Mouse (Mus musculus) thymus, postnatal 14 days (tissue): ENCODE data around the gene Epb41l1.

ENCODE experiments used
- DNase-seq: peaks from one replicate; pipeline ENCODE4 v3.0.0; 2021

The Epb41l1 gene

GRCm38 (mm10) chr2:156426151-156426550 lies 5.4 kb downstream of the Epb41l1 start:
- no peak for DNase-seq

- DNase-seq, result no peak
These were observed 9.1 kb downstream of the Epb41l1 start for GRCm38 (mm10) chr2:156429836-156430235.

- DNase-seq, result no peak
These were observed 9.6 kb downstream of the Epb41l1 start for GRCm38 (mm10) chr2:156430326-156430725.

GRCm38 (mm10) chr2:156431409-156431808 lies 10.7 kb downstream of the Epb41l1 start:
- DNase-seq, result peak; percentile 30

GRCm38 (mm10) chr2:156432086-156432485 lies 11.4 kb downstream of the Epb41l1 start:
- no peak for DNase-seq

GRCm38 (mm10) chr2:156432874-156433868 lies 12.5 kb downstream of the Epb41l1 start:
- no peak for DNase-seq

GRCm38 (mm10) chr2:156437637-156438036 lies 16.9 kb downstream of the Epb41l1 start:
- DNase-seq, result no peak

- no peak for DNase-seq
These were observed 19.2 kb downstream of the Epb41l1 start for GRCm38 (mm10) chr2:156439666-156440462.

GRCm38 (mm10) chr2:156441909-156442308 lies 21.2 kb downstream of the Epb41l1 start:
- peak; percentile 12 for DNase-seq

GRCm38 (mm10) chr2:156443323-156443722 lies 22.6 kb downstream of the Epb41l1 start:
- DNase-seq, result no peak

GRCm38 (mm10) chr2:156446489-156447035 lies 25.9 kb downstream of the Epb41l1 start:
- DNase-seq, result no peak

- DNase-seq, result no peak
These were observed 26.9 kb downstream of the Epb41l1 start for GRCm38 (mm10) chr2:156447413-156448295.

GRCm38 (mm10) chr2:156451225-156452148 lies 30.8 kb downstream of the Epb41l1 start:
- DNase-seq, result no peak

- DNase-seq, result no peak
These were observed 31.4 kb downstream of the Epb41l1 start for GRCm38 (mm10) chr2:156452149-156452536.

GRCm38 (mm10) chr2:156453822-156454221 lies 33.1 kb downstream of the Epb41l1 start:
- DNase-seq, result no peak

- DNase-seq, result no peak
These were observed 34.9 kb downstream of the Epb41l1 start for GRCm38 (mm10) chr2:156455508-156456108.

- no peak for DNase-seq
These were observed 36.0 kb downstream of the Epb41l1 start for GRCm38 (mm10) chr2:156456386-156457342.

- DNase-seq, result no peak
These were observed 36.6 kb downstream of the Epb41l1 start for GRCm38 (mm10) chr2:156457343-156457717.

GRCm38 (mm10) chr2:156460470-156460869 lies 39.8 kb downstream of the Epb41l1 start:
- no peak for DNase-seq
